Mouse (Mus musculus) limb, embryonic 10.5 days (tissue): ENCODE data around the gene Rtp4. TPM values are rescaled to one million over a fixed set of nuclear protein-coding genes. Genes with fewer than 3 reads are reported as not detected.

ENCODE experiments used
- DNase-seq: peaks from one replicate; pipeline ENCODE4 v3.0.0-alpha.2; 2017; ENCODE audit warnings: low spot score
- H3K27ac ChIP-seq: fragments of 300-500 bp; sonication (generic); 2 replicates; pipeline ENCODE4 v1.5.1; 2016; ENCODE audit warnings: mild to moderate bottlenecking
- H3K27me3 ChIP-seq: fragments of 300-500 bp; sonication (generic); 2 replicates; pipeline ENCODE4 v1.6.1; 2016; ENCODE audit warnings: low read depth, mild to moderate bottlenecking; ENCODE audit not compliant: poor library complexity, severe bottlenecking
- H3K36me3 ChIP-seq: fragments of 300-500 bp; sonication (generic); 2 replicates; pipeline ENCODE4 v1.6.1; 2016; ENCODE audit warnings: mild to moderate bottlenecking, moderate library complexity
- H3K4me1 ChIP-seq: fragments of 300-500 bp; sonication (generic); 2 replicates; pipeline ENCODE4 v1.6.1; 2016
- H3K4me3 ChIP-seq: fragments of 300-500 bp; sonication (generic); 2 replicates; pipeline ENCODE4 v1.5.1; 2016; ENCODE audit warnings: mild to moderate bottlenecking, moderate library complexity
- H3K9me3 ChIP-seq: fragments of 300-500 bp; sonication (generic); replicated peaks from 2 replicates; pipeline ENCODE4 v1.6.1; 2016; ENCODE audit warnings: mild to moderate bottlenecking
- WGBS: fragments of 180-500 bp; shearing (Covaris S2); methylation state at CpG from one replicate; pipeline ENCODE4 v1.1.7; 2016; 5-methylcytosine and 5-hydroxymethylcytosine counted together
- polyA plus RNA-seq: library from polyadenylated mRNA; unstranded; fragments of >200 nt; fragmentation: Nextera tagmentation; extraction: Ambion mirVana; gene quantifications from 2 replicates; pipeline ENCODE4 v1.2.1, GENCODE M21; 2016

Rtp4 gene
- 0.85 and 0.98 TPM in 2 replicates for polyA plus RNA-seq

DNA sequence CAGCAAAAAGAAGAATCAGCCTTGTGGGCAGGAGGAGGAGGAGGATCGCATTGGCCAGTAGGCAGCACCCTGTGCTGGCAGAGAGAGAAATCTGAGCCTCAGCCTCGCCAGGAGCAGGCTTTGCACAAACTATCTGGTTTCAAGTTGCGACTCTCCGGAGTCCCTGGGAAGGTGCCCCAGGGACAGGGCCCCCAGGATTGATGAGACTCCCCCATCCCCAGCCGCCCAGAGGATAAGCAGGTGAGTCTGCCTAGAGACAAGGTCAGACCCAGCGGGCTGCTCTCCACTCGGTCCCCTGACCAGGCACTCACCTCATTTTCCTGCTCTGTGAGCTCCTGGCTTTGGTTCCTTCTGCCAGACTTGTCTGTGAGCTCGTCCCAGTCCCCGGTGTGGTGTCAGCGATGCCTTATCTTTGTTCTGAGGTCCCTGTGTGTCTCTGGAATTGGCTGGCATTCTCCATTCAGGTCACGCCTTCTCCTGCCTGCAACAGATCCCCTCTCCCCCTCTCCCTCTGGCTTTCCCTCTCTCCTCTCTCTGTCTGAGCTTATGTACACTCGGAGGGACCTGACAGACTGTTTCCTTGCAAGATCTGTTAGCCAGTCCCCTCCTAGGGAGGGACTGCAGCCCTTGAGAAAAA lies at the start of gene Rtp4, which contains the start of gene Masp1:
Gene Rtp4 (plus strand): TSS at position 57 of the 637 bp plus-strand sequence.
Gene Masp1 (minus strand): TSS at position 581 of the 637 bp plus-strand sequence.
- DNase-seq = peak; percentile 53
- peak within 1 kb of the TSS; percentile 79 for H3K27ac ChIP-seq
- H3K27me3 ChIP-seq = 0 out of 2 replicates have a peak, but pooled peaks cover 4% of the 10 kb centered on the region
- 0% methylated on average over 12 of the region's 12 CpGs for WGBS
- no peaks in the 10 kb centered on the region for H3K9me3 ChIP-seq
- peaks cover 47% of the 10 kb centered on the region for H3K4me1 ChIP-seq
- H3K36me3 ChIP-seq = no peaks in the 10 kb centered on the region
- H3K4me3 ChIP-seq = peak within 1 kb of the TSS; percentile 49

DNA sequence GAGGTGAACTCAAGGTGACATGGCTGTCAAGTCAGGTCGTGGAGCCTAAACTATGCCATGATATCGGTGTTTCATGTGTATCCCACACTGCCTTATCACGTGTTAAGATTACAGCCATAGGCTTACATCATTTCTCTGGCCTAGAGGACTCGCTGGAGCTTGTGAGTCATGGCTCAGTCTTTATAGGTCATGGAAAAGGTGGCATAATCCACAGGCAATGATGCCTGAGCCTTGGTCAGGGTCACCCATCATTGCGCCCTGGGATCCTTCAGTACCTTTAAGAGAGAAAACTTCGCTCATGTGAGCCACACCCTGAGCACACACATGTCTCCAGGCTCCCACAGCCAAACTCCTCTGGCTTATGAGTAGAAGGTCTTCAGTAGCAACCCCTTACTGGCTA lies 48.5 kb upstream of the Rtp4 start:
- DNase-seq = no peak
- Histone ChIP-seq H3K4me1 (no peaks in the 10 kb centered on the region), H3K36me3 (no peaks in the 10 kb centered on the region), H3K9me3 (no peaks in the 10 kb centered on the region), H3K4me3 (no peak overlapping the region), H3K27ac (no peak overlapping the region), H3K27me3 (no peaks in the 10 kb centered on the region)
- WGBS = 92% methylated on average over 6 of the region's 6 CpGs

DNA sequence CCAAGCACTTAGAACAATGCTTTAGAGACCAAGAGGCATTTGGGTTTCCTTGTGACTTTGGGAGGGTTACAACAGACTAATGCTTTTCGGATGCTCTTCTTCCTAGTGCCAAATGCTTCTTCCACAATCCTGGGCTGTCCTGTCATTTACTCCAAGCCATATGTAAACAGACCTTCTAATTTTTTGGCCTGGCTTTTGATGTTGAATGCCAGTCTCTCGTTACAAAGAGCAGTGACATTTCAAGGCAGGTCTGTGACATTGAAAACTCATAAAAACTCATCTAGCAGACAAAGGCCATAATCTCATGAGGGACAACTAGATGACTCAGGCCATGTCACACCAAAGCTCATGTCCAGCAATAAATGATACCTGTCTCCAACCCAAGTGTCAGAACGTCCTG lies 48.0 kb upstream of the Rtp4 start:
- 59% methylated on average over 3 of the region's 3 CpGs for WGBS
- H3K27me3 ChIP-seq = no peaks in the 10 kb centered on the region
- no peaks in the 10 kb centered on the region for H3K9me3 ChIP-seq
- H3K4me1 ChIP-seq = no peaks in the 10 kb centered on the region
- H3K27ac ChIP-seq = no peak overlapping the region
- no peaks in the 10 kb centered on the region for H3K36me3 ChIP-seq
- no peak overlapping the region for H3K4me3 ChIP-seq
- no peak for DNase-seq

DNA sequence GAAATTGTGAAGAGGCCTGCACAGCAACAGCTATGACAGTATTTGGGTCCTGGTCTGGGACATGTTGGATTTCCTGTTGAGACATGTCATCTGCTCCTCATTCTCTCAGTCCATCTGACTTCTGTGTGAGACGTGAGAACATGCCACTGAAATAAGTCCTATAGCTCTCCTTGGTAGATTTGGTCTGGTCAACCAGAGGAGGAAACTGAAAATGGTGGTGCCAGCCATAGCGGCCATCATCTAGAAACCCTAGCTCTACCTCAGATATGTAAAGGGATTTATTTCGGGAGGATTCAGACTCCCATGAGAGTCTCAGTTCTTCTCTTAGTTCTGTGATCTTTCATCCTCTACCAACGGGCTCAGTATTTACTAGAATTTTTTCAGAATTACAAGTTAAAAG lies 44.4 kb upstream of the Rtp4 start:
- no peaks in the 10 kb centered on the region for H3K27me3 ChIP-seq
- H3K27ac ChIP-seq = no peak overlapping the region
- no peak for DNase-seq

DNA sequence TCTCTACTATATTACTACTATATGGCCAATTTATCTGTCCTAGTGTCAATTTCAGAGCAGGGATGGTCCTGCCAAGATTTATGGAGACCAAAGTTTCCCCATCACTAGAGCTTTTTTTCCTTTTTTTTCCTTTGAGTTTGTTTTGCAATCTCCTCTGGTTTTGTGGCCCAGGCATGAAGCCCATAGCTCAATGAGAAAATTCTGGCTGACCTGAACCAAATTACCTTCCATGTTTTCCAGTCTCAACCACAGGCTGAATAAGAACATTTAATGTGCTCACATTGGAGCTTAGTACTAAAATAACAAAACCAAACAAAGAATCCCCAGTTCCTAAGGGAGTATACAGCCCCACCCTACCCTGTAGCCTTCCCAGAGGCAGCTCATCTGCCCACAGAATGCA lies 43.5 kb upstream of the Rtp4 start:
- Histone ChIP-seq H3K27me3 (no peaks in the 10 kb centered on the region), H3K36me3 (no peaks in the 10 kb centered on the region), H3K27ac (no peak overlapping the region), H3K4me3 (no peak overlapping the region), H3K9me3 (no peaks in the 10 kb centered on the region), H3K4me1 (no peaks in the 10 kb centered on the region)
- no peak for DNase-seq

More for the DNA sequence above, 44.4 kb upstream of the Rtp4 start:
- Histone ChIP-seq H3K4me1 (no peaks in the 10 kb centered on the region), H3K36me3 (no peaks in the 10 kb centered on the region), H3K9me3 (no peaks in the 10 kb centered on the region), H3K4me3 (no peak overlapping the region)
- 93% methylated on average over 4 of the region's 4 CpGs for WGBS

DNA sequence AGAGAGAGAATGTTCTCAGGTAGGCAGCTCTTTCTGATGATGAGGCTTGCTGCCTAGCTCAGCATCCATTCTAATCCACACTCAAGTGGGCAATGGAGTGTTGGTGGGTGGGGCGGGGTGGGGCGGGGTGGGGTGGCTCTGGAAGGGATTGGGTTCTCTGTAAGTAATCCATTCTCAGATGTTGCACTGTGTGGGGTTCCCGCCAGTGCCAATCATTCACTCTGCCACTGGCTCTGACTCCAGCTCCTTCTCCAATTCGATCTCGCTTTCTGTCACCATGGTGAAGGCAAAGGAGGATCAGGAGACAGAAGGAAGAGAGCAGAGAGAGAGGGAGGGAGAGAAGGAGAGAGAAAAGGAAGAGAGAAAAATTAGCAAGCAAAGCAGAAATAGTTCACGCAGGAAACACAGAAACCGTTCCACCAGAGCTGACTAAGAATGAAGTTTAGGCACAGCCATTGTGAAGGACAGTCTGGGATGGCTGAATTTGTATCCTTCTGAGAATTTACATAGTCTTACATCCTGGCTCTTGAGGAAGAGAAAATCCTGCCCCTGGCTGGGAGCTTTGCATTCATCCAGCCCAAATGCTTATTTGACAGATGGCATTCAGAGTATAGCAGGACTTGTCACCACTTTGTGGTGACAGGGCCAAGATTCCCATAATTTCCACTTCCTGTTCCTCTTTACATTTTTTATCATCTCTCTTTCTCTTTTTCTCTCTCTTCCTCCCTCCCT lies 40.1 kb upstream of the Rtp4 start:
- H3K4me1 ChIP-seq = peaks cover 8% of the 10 kb centered on the region
- no peaks in the 10 kb centered on the region for H3K9me3 ChIP-seq
- 68% methylated on average over 7 of the region's 7 CpGs for WGBS
- no peaks in the 10 kb centered on the region for H3K27me3 ChIP-seq
- H3K36me3 ChIP-seq = no peaks in the 10 kb centered on the region
- no peak for DNase-seq
- H3K27ac ChIP-seq = no peak overlapping the region
- no peak overlapping the region for H3K4me3 ChIP-seq

DNA sequence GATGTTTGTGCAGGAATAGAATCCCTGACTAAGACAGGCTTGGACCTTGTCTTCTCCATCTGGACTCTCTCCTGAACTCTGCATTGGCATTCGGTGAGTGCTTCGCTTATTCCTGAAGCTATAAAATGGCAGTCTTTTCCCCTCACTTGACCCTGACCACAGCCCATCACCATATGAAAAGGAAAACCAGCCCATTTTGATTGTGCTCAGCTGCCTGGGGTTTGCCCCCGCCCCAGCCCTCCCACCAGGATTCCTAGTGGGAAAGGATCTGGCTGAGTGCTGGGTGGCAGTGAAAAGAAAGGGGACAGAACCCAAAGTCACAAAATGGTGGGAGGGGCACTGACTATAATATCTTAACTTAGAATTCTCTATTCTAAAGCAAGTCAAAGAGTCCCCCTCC lies 37.9 kb upstream of the Rtp4 start:
- Histone ChIP-seq H3K27me3 (no peaks in the 10 kb centered on the region), H3K4me3 (no peak overlapping the region), H3K36me3 (no peaks in the 10 kb centered on the region), H3K9me3 (no peaks in the 10 kb centered on the region), H3K4me1 (peaks cover 8% of the 10 kb centered on the region), H3K27ac (no peak overlapping the region)
- WGBS = 85% methylated on average over 3 of the region's 3 CpGs
- DNase-seq = no peak

DNA sequence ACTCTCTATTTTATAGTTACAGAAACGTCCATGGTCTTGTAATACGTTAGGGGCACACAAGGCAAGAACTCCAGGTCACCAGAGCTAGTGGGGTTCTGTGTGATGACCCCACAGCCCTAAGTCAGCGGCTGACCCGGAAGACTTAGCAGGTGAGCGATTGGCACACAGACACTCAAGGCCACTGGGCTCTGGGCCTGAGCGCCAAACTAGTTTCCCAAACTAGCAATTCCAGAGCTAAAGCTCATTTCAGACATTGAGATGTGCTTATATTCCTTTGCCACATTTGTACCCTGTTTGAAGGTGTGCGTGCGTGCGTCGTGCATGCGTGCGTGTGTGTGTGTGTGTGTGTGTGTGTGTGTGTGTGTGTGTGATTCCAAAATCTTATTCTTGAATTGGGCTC lies 37.2 kb upstream of the Rtp4 start:
- H3K36me3 ChIP-seq = no peaks in the 10 kb centered on the region
- H3K27ac ChIP-seq = no peak overlapping the region
- H3K9me3 ChIP-seq = no peaks in the 10 kb centered on the region
- H3K4me3 ChIP-seq = no peak overlapping the region
- peaks cover 8% of the 10 kb centered on the region for H3K4me1 ChIP-seq
- WGBS = 95% methylated on average over 12 of the region's 12 CpGs
- no peaks in the 10 kb centered on the region for H3K27me3 ChIP-seq
- DNase-seq = no peak

DNA sequence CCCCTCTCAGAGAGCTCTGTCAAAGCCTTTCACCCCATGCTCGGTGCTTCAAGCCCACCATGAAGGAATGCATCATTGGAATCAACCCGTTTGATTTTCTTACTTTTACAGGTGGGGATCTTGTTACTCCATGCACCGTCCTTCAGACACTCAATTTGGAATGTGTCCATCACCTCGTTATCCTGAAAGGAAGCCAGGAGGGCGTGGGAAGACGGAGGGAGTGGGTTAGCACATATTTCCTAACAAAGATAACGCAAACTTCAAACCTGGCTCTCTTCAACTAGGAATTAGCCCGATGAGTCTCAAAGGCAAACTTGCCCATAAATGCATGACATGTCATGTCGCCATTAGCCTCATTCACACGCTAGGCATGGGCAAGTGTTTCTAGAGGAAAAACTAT lies 36.8 kb upstream of the Rtp4 start:
- 86% methylated on average over 10 of the region's 10 CpGs for WGBS

DNA sequence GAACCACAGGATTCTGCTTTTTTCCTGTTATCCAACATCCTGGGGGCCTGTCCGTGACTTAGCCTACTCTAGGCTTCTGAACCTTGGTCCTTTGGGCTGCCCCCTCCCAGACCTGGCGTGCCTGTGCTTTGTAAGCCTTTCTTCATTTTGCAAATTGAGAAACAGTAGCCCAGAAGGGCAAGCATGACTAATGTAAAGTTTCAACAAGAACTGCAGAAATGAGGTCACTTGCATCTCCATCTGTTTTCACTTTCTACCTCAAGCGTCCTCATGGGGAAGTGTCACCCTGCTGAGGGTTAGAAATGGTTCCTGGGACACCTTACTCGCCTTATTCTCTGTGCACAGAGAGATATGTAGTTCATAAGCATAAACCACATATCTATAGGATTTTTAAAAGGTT lies 27.3 kb upstream of the Rtp4 start:
- H3K27me3 ChIP-seq = no peaks in the 10 kb centered on the region
- no peak overlapping the region for H3K4me3 ChIP-seq
- DNase-seq = no peak
- WGBS = 75% methylated on average over 4 of the region's 4 CpGs
- peaks cover 9% of the 10 kb centered on the region; the same call in 1 of the 2 replicates for H3K4me1 ChIP-seq
- H3K36me3 ChIP-seq = no peaks in the 10 kb centered on the region
- H3K27ac ChIP-seq = no peak overlapping the region
- H3K9me3 ChIP-seq = no peaks in the 10 kb centered on the region

More for the DNA sequence above, 36.8 kb upstream of the Rtp4 start:
- Histone ChIP-seq H3K4me3 (no peak overlapping the region), H3K27ac (no peak overlapping the region), H3K9me3 (no peaks in the 10 kb centered on the region), H3K4me1 (peaks cover 8% of the 10 kb centered on the region), H3K27me3 (no peaks in the 10 kb centered on the region), H3K36me3 (no peaks in the 10 kb centered on the region)
- DNase-seq = no peak

DNA sequence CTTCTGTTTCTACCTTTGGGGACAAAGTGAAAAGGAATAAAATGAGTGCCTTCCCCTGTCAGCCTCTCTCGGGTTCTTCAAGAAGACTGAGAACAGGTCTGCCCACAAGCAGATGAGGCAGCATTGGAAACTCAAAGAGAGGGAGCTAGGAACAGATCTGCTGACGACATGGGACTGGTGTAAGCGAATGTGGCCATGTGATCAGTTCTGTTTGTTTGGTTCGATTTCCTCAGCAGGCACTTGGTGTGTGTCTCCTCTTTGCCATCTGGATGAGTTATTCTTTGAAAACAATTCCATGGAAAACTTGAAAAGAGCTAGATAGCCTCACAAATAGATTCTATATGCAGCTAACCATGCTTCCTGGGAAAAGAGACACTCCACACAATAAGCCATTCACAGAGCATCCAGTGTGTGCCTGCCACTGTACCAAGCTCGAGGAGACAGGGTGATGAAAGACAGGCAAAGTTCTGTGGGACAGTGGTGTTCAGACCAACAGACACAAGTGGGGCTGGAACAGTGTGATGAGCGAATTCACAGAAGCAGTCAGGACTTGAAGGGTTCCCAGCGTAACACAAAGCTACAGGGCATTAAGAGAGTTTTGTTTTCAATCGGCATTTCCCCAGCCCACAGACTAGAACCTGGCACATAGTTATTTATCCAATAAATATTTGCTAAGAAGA lies 23.7 kb upstream of the Rtp4 start:
- H3K27me3 ChIP-seq = no peaks in the 10 kb centered on the region
- H3K4me3 ChIP-seq = no peak overlapping the region
- no peak overlapping the region for H3K27ac ChIP-seq
- H3K9me3 ChIP-seq = no peaks in the 10 kb centered on the region
- DNase-seq = no peak
- 74% methylated on average over 8 of the region's 8 CpGs for WGBS
- H3K4me1 ChIP-seq = peaks cover 9% of the 10 kb centered on the region; the same call in 1 of the 2 replicates
- no peaks in the 10 kb centered on the region for H3K36me3 ChIP-seq

DNA sequence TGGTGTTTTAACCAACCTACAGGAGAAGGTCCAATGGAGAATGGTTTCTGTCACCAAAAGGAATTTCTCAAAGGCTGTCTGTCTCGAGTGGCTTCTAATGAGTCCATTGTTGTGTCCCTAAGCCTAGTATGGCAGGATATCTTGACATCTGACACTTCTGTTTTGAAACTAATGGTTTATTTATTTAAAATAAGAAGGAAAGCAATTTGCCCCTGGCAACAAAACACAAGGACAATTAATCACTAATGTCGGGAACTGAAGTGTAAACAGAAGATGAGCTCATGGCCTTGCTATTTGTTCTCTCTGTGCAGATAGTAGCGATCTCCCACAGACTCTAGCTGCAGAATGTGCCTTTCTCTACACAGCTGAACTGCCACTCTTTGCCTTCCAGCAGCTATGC lies 22.7 kb upstream of the Rtp4 start:
- Histone ChIP-seq H3K4me3 (no peak overlapping the region), H3K27me3 (no peaks in the 10 kb centered on the region), H3K4me1 (peaks cover 9% of the 10 kb centered on the region; the same call in 1 of the 2 replicates), H3K9me3 (no peaks in the 10 kb centered on the region), H3K27ac (no peak overlapping the region), H3K36me3 (no peaks in the 10 kb centered on the region)
- 14% methylated on average over 3 of the region's 3 CpGs for WGBS
- DNase-seq = no peak

DNA sequence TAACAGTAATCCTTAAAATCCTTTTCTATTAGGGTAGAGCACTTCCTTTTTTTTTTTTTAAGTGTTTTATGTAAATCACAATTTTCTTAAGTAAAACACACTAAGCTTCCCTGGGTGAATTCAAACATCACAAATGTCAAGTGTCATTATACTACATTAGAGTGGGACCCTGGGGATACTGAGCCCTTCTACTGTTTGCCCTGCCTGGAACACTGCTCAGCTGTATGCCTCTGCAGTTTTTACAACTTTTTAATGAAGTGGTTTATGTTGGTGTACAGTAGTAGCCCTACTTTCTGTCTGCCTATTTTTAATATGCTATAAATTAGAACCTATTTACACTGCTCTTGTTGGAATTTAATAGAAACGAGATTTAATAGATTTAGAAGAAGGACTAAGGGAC lies 22.2 kb upstream of the Rtp4 start:
- Histone ChIP-seq H3K9me3 (no peaks in the 10 kb centered on the region), H3K36me3 (no peaks in the 10 kb centered on the region), H3K4me3 (no peak overlapping the region), H3K4me1 (peaks cover 6% of the 10 kb centered on the region; the same call in 1 of the 2 replicates), H3K27ac (no peak overlapping the region), H3K27me3 (no peaks in the 10 kb centered on the region)
- WGBS = 78% methylated on average over 1 of the region's 1 CpGs
- no peak for DNase-seq
